Mouse (Mus musculus) frontal cortex, adult (tissue): ENCODE results near the gene Srcap.
"Not testable (repeated sequence)": the region's sequence is repeated elsewhere in the genome, so short reads cannot be mapped to it uniquely, and the experiment has no call there.

Experiments used
- ATAC-seq: cut with Nextera tagmentation; 2 replicates; pipeline ENCODE4 v1.9.2; 2017; ENCODE audit warnings: mild to moderate bottlenecking, moderate library complexity, mixed read lengths; ENCODE audit not compliant: low TSS enrichment

The Srcap gene

DNA sequence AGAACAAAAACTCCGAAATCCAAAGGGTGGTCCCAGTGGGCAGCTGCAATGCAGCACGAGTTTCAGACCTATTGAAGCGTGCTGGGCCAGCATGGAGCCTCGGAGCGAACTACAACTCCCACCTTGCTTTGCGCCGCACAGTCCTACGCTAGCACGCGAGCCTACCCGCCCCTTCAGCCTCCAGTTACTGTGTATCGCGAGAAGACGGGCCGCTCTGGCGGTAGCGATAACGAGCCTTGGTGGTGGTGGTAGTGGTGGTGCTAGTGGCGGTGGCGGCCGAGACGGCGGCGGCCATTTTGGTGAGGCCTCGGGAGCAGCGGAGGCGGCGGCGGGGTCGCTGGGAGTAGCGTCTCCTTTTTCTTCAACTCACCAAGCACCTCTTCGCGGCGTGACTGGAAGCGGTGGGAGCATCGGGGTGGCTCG lies at the start of gene Srcap:
Gene Srcap, plus strand, starts transcription at position 176 of the 423 bp plus-strand sequence.
- peak; percentile 99 for ATAC-seq

DNA sequence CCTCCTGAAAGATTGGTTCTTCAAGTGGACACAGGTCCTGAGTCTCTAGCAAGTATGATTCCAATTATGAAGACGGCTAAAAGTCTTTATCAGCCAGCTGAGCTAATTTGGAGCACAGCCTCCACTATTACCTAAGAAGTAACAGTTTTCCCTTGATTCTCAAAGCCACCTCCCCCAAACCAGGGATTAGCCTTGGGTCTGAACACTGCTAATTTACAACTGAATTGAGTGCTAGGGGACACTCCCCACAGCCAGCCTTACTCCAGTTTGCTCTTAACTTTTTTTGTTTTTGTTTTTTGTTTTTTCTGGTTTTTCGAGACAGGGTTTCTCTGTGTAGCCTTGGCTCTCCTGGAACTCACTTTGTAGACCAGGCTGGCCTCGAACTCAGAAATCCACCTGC lies 46.6 kb upstream of the Srcap start:
- ATAC-seq, result no peak

DNA sequence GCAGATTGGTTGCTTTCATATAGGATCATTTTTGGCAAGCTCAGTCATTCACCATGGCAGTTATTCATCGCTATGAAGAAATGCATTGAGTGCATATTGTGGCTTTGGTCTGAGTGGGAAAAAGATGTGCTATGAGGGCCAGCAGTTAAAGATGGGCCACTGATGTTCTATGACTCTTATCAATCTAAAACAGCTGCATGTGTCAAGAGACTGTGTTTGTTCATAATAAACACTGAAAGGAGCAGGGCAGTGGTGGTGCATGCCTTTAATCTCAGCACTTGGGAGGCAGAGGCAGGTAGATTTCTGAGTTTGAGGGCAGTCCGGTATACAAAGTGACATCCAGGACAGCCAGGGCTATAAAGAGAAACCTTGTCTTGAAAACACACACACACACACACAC lies 46.1 kb upstream of the Srcap start:
- ATAC-seq, result not testable (repeated sequence)

DNA sequence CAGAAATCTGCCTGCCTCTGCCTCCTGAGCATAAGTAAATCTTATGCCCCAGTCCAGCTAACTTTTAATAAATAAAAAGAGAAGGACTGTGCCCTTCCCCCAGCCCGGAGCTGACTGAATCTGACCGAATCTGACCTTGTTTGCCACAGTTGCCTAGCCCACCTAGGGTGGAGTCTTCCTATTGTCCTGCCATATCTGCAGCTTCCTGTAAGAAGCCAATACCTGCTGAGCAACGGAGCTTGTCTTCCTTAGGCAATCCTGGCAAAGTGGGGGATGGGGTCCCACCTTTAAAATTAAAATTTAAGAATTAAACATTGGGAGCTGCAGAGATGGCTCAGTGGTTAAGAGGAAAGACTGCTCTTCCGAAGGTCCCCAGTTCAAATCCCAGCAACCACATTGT lies 45.2 kb upstream of the Srcap start:
- ATAC-seq, result no peak

DNA sequence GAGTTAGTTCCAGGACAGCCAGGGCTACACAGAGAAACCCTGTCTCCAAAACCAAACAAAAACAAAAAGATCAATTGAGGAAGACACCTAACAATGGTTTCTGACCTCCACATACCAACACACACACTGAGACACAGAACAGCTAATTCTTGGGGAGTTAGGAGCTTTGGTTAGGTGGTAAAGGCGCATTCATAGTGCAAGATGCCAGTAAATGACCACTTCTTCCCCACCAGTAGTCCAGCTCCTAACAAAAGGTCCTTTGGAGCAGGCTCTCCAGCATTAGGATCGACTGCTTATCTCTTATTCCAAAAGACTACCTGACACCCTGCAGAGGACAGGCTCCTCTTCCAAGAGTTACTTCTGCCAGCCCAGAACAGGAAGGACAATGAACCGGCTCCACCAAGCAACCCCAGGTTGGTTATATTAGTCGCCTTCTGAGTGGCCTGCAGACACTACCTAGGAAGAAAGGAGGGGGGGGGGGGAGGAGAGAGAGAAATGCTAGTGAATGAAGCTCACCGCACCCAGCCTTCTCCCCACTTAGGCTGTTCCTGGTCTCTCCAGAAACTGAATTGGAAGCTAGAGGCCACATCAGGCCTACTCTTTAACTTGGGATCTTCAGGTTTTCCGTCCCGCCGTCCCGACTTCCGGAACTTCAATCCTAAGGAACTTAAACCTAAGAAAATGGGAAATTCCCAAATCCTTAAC lies 41.6 kb upstream of the Srcap start:
- ATAC-seq, result peak; percentile 10; the same call in 1 of the 2 replicates

DNA sequence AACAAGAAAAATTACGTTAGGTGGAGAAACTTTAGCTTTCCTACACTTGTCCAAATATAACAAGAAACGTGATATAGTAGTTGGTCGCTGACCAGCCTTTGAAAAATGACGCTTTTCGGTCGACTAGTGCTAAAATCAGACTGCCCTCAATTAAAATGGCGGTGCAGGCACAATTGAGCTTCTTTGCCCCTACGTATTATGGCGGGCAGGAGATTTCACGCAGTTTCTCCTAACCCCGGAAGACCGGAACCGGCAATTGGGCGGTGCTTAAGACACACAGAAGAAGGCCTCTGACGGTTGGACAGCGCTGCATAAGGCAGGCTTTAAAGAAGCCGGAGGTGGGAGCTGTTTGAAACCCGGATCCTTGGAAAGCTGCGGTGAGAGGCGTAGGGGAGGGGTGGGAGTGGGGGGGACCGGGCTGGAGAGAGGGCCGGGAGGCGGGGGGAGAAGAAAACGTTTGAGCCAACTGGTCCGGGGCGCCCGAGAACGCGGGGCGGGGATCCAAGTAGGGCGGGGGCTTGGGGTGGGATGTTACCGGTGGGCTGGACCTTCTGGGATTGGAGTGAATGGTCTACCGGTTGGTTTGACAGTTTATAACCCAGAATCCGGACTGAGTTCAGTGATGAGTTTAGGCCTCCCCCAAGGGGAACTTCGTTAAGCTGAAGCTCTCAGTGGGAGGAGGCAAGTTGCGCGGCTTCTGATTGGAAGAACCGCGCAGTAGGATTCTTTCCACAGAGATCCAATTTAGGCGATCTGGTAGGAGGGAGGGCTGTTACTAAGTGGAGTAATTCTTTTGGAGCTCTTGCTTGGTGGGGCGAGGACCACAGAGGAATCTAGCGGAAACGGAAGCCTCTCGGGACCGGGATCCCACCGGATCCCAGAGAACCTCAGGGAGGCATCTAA lies 40.8 kb upstream of the Srcap start:
- ATAC-seq, result peak; percentile 87

DNA sequence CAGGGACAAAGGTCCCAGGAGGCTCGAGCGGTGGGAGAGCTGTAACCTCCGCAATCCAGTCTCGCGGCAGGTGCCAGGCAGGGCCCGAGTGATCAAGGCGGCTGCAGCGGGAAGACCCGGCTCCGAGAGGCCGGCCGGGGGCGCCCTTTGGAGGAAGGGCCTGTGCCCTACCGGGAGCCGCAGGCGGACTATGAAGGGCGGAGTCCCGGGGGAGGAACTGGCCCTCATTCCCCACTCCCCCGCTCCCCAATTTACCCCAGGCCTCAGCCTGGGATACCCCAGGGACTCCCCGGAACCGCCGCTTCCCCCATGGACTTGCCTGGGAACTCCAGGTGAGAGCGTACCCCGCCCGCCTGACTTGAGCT lies 40.2 kb upstream of the Srcap start:
- ATAC-seq, result peak; percentile 17; the same call in 1 of the 2 replicates

DNA sequence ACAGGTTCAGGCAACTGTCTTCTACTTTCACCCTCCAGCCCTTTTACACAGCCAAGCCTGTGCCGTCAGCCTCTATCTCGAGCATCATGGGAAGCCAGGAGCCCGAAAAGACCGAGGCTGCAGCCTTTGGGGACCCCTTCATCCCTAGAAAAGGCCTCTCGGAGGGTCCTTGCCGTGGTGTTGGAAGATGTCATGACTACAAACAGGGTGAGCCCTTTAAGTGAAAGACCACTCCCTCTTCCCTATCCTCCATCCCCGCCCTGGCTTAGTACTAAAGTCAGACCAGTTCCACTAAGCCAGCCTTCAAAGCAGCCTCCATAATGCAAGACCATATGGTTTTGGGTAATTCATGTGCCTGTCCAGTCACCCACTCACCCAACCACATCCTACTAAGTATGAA lies 39.7 kb upstream of the Srcap start:
- no peak for ATAC-seq

DNA sequence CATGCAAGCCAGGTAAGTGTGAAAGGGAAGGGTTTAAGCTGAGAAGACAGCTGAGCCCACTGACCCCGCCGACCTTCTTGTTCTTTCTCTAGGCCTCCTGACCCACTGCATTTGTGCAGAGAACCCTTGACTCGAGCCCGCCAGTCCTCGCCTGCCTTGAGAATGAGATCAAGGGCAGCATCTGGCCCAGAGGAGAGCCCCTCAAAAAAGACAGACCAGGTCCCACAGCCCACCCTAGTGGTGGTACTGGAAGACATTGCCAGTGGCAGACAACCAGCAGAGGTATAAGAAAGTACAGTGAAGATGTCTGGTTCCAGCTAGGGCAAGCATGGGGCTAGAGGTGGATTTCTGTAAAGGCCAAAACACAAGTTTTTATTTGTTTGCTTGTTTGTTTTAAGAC lies 38.1 kb upstream of the Srcap start:
- ATAC-seq, result no peak

DNA sequence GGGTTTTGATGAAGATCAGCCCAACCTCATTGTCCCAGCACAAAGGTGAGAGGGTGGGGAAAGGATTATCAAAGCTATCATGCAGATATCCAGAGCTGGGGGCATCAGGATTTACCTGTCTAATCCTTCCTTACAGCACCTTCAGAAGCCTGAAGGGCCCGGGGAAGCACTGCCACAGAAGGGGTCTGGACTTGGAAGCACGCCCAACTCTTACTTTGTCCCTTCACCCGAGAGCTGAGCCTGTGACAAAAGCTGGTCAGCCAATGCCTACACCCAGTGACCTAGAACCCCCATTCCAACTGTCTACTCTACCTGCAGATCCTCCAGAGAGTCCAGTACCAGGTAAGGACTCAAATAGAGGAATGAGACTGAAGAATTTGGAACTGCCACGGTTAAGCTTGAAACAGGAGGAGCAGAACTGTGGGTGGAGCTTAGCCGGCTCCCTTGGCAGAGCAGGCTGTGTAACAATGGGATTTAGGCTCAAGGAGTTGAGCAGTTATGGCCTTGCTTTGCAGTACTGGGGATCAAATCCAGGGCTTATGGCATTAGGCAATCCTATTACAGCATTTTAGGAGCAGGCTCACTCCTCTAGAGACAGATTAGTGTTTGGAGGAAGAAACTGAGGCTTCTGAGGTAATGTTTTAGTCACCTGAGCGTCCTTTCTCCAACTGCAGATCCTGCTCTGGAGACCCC lies 37.3 kb upstream of the Srcap start:
- no peak for ATAC-seq

DNA sequence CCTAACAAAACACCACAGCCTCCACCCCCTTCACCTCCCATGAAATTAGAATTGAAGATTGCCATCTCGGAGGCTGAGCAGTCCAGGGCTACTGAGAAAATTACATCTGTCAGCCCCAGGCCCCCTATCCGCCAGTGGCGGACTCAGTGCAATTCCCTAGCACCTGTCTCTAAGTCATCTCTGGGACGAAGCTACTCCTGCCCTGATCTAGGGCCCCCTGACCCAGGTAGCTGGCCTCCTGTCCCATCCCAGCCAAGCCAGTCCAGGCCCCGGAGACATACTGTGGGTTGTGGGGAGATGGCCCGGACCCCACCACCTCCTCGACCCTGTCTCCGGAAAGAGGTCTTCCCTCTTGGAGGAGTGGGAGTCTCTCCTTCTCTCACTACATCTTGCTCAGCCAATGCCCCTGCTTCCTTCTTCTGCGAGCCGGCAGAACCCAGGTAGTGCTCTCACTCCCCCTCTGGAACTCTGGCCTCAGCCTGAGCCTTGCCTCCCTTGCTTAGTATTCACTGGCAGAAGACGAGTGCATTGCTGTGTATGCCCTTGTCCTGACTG lies 36.5 kb upstream of the Srcap start:
- no peak for ATAC-seq

DNA sequence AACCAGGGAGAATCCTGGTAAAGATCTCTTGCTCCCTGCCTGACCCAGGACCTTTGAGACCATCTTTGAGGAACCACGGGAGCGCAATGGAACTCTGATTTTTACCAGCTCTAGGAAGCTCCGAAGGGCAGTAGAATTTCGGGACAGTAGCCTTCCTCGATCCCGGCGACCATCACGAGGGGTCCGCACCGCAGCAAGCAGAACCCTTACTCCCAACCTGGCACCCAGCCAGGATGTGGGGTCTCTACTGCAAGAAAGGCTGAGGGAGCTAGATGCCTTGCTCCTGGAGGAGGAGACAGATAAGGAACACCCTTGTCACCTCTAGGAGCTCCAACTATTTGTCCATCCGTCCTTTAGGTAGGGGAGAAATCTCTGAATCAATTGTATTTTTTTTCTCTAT lies 35.4 kb upstream of the Srcap start:
- no peak for ATAC-seq

DNA sequence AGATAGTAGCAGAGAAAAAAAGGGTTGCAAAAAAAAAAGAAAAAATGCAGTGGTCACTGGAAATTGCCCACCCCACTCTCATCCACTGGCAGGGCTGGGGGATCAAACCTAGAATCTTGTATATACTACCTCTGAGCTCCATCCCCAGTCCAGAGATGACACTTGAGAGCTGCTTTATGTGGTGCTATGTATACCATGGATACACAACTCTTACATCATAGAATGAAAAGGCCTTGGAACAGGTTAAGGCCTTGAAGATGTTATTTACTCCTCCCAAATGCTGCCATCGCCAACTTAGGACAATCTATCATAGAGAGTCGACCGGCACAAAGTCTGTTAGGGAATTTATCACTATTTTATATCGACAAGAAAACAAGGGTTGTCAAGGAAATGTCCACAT lies 34.9 kb upstream of the Srcap start:
- ATAC-seq, result no peak

DNA sequence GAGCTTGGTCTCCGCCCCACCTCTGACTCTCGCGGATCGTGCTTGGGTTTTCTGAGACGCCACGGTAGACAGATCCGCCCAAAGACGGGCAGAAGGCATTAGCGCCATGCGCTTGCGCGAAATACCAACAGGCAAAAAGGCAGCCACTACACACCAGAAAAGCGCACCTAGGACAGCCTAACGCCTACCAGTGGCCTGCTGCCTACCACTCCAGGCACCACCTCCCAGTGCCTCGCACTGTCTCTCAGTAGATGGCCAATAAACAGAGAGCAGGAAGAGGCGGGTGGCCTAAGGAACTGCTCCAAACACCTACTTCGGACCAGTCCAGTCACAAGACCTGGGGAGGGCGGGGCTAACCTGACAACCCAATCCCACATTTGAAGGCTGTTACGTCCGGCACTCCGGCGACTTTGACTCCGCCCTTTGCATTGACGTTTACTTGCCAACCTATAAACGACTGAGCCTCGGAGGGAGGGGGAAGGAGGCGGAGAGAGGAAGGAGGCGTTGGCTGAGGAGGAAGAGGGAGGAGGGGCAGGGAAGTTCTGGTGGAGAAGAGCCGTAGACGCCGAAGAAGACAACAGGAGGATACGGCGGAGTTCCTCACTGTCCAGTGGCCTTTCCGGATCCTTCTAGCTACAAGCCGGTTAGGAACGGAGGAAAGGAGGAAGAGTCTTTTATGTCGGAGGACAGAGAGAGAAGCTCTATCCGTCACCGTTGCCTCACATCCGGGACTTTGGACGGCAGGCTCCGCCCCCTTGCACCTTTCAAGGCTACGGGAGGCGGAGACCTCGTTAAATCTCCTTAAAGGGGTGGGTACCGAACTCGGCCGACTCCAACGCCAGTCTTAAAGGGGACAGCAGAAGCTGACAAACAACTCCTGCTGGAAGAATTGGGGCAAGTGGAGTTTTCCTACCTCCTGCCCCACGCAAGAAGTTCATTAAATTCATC lies 33.8 kb upstream of the Srcap start:
- ATAC-seq, result peak; percentile 76

DNA sequence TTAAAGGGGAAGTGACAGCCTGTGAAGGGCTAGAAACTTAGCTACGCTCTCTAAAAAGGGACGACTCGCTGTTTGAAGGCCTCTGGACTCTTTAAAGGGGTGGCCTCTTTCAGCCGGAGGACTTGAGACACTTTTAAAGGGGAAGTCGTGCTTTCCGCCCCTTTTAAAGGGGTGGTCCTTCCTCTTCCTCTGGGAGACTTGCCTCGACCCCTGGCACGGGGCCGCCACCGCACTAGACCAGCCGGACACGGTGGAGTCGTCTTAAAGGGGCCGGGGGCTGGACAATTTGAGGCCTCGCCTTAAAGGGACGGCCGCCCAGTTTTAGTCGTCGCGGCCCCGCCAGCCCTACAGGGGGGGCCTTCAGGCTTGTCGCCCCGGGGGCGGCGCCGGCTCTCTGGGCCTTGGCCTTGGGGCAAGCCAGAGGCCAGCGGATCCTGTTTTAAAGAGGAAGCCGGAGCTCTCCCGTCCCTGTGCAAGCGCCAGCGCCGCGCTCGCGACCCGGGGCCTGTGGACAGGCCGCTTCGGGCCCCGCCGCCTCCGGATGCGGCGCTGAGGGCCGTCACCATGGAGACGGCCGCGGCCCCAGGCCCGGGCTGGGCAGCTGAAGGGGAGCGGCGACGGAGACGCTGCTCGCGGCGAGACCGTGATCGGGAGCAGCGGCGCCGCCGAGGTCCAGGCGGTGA lies 33.0 kb upstream of the Srcap start, which contains the start of gene Fbrs:
Gene Fbrs, plus strand, starts transcription at position 565 of the 683 bp plus-strand sequence.
- ATAC-seq, result peak; percentile 51

DNA sequence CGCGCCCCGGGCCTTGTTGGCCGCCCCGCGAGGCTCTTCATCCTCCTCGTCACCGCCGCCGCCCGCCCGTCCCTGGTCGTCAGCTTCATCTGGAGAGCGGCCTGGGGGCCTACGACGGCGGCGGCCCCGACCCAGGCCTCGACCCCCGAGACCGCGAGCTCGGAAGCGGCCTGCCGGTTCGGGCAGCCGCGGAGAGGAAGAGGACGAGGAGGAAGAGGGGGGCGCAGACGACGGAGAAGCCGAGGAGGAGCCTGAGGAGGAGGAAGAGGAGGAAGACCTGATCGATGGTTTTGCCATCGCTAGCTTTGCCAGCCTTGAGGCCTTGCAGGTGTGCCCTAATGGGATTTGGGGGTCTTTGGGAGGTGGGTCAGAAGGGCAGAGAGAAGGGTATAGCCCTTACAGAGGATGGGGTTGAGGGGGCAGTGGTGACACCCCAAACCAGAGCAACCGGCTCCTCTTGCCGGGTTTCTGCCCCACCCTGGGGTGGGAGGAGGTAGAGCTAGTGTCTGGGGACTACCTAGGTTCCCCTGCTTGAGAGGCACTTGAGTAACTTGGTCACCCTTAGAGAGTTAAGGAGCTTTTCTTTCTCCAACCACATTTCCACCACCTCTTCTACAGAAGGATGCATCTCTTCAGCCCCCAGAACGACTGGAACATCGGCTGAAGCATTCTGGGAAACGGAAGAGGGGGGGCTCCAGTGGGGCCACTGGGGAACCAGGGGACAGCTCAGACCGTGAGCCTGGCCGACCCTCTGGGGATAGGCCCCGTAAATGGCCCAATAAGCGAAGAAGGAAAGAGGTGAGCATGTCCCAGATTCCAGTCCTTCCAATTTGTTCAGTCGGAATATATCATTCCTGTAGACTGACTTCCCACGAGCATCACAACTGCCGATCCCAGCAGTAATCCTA lies 32.2 kb upstream of the Srcap start:
- no peak for ATAC-seq

DNA sequence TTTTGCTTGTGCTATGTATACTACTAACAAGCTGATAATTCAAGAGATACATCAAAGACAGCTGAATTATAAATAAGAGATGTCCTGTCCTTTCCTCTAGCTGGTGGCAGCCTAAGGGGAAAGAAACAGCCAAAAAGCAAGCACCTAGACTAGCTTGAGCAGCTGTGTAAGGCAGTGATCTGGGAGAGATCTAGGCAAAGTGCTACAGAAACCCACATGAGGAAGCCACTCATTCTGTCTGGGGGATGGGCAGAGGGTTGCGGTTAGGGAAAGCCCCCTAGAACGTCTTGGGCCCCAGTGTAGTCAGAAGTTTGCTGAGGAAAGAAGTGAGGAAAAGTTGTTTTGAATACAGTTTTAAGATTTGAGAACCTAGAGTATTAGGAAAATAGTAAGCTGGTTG lies 31.5 kb upstream of the Srcap start:
- ATAC-seq, result no peak

DNA sequence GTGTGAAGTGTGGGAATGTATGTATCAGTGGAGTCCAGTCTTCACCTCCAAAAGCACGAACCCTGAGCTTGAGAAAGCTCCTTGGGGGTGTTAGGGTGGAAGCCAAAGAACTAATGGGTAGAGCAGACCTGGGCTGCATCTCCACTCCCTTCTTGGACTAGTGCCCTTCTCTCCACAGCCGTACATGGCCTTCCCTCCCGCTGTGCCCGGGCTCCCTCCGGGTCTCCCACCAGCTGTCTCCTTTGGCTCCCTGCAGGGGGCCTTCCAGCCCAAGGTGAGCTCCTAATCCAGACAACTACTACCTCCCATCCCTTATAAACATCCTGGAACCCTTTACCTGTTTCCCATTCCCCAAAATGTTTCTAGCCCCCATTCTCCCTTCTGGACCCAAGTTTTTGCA lies 26.4 kb upstream of the Srcap start:
- no peak for ATAC-seq

DNA sequence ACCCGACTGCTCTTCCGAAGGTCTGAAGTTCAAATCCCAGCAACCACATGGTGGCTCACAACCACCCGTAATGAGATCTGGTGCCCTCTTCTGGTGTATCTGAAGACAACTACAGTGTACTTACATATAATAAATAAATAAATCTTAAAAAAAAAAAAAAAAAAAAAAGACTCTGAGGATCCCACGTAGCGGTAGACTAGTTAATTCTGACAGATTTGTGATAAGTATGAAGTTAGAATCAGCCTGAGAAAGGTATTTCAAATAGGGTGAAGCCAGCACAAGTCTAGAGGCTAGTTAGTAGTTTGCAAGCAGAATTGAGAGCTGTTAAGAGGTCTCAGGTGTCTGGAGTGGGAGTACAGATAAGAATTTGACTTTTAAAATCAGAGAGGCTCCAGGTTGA lies 23.4 kb upstream of the Srcap start:
- ATAC-seq, result not testable (repeated sequence)
